In the genomic region with DNA sequence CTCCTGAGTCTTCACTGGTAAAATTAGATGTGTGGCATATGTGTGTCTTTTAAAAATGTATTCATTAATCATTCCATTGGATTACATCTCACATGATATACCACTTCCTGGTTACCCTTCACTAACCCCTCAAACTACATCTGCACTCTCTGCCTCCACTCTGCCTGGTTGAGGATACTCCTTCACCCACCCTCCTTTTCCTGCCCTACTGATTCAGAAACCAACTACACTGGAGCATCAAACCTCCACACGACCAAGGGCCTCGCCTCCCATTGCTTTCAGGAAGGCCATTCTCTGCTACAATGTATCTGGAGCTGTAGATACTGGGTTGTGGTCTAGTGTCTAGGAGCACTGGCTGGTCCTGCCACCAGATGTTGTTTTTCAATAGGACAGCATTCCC, we compare ENCODE assay signal across 6 mouse cellular contexts. TPM values are rescaled to one million over a fixed set of nuclear protein-coding genes. Genes with fewer than 3 reads are reported as not detected.
"Had no signal": no experiment of that assay in that cellular context is flagged by ENCODE, and none has a peak within 500 bp of the region (broad histone marks: within the 10 kb centered on the region; RNA-seq: fewer than 3 reads in every experiment).

No protein-coding gene starts in this region.

RNA-seq across cellular contexts. Expression of a gene that starts 6.5 kb away (rescaled TPM):
- total RNA-seq: layer of hippocampus, adult 2 months; layer of hippocampus, postnatal 10 days; left cerebral cortex, postnatal 36 days; liver, adult 2 months; megakaryocyte progenitor cell, adult 5-6 weeks; midbrain, postnatal 0 days had no signal

RNA-seq across cellular contexts. Expression of a gene that starts 46.2 kb away (rescaled TPM):
- total RNA-seq: layer of hippocampus, adult 2 months; layer of hippocampus, postnatal 10 days; left cerebral cortex, postnatal 36 days; liver, adult 2 months; megakaryocyte progenitor cell, adult 5-6 weeks; midbrain, postnatal 0 days had no signal
